11 mouse cellular contexts compared by ENCODE assay signal in the genomic region with DNA sequence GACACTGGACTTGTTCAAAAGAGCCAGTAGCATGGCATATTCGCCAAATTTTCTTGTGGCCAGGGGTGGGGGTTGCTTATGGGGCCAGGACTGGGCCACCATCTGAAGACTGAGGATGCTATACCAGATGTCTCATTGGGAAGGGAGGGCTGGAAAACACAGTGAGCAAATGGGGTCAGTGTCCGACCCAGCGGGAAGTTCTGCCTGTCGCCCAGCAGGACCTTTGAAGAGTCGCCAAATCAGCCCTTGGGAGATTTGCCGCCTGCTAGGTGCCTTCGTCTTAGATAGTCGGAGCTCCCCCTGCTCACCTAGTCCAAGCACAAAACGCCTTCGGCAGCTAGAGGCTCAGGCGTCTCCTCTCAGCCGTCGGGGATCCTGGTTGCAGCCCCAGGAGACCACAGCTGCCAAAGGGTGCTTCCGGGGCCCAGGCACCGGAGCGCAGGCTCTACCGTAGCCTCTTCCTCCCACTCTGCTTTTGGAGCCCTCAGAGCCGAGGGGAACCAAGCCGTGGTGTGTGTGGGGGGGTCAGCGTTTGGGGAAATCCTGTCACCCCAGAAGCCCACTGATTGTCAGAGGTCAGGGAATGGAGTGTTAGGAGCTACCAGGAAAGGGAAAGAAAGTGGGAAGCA. TPM values are rescaled to one million over a fixed set of nuclear protein-coding genes. Genes with fewer than 3 reads are reported as not detected.
A peak's percentile ranks its signal among the peaks of the same experiment; 100 is the strongest.
DNase-seq lines count a peak whose midpoint lies in the region; ATAC-seq and TF ChIP-seq lines count a peak whose summit lies in the region.
"Had no signal": no experiment of that assay in that cellular context is flagged by ENCODE, and none has a peak within 500 bp of the region (broad histone marks: within the 10 kb centered on the region; RNA-seq: fewer than 3 reads in every experiment).

No protein-coding gene starts in this region.

- no peak for DNase-seq in heart, postnatal 4 days
- DNase-seq in cerebellum, postnatal 14 days, result peak; percentile 69 to 82
- DNase-seq in ovary, postnatal 36 days (ENCODE audit: low spot score), result no peak
- DNase-seq in testis, postnatal 14 days (ENCODE audit: low spot score), result no peak
- no peak for DNase-seq in layer of hippocampus, postnatal 25 days (ENCODE audit: extremely low spot score in 1 of 2, low spot score in 1 of 2)

- peaks cover 8% of the 10 kb centered on the region; the same call in 1 of the 2 replicates for H3K36me3 ChIP-seq in heart, embryonic 14.5 days (ENCODE audit: control insufficient read depth, insufficient read depth, low read length)
- H3K36me3 ChIP-seq in E14TG2a.4 (ENCODE audit: insufficient read depth, low read length), result peaks cover 17% of the 10 kb centered on the region
- peaks cover 14% of the 10 kb centered on the region for H3K36me3 ChIP-seq in limb, embryonic 12.5 days

- H3K4me3 ChIP-seq in heart, embryonic 14.5 days (ENCODE audit: control insufficient read depth in 1 of 2, insufficient read depth in 1 of 2, low read depth in 1 of 2, low read length in 2 of 2), result peak overlapping the region in 1 of 2 experiments; percentile 46; a peak in 1 of 4 replicates
- H3K4me3 ChIP-seq in E14TG2a.4 (replicated peaks; ENCODE audit: low read length), result peak overlapping the region; percentile 75
- H3K4me3 ChIP-seq in limb, embryonic 12.5 days (replicated peaks), result no peak overlapping the region

- no peak overlapping the region for H3K9ac ChIP-seq in heart, embryonic 14.5 days (ENCODE audit: low read length)
- no peak overlapping the region; the same call in 1 of the 2 replicates for H3K9ac ChIP-seq in limb, embryonic 12.5 days (replicated peaks)

- peaks cover 84% of the 10 kb centered on the region for H3K27me3 ChIP-seq in heart, embryonic 14.5 days (ENCODE audit: control insufficient read depth, insufficient read depth, low read length)
- H3K27me3 ChIP-seq in E14TG2a.4 (ENCODE audit: insufficient read depth, low read length), result peaks cover 81% of the 10 kb centered on the region
- H3K27me3 ChIP-seq in limb, embryonic 12.5 days, result peaks cover 94% of the 10 kb centered on the region

- H3K27ac ChIP-seq in heart, embryonic 14.5 days (replicated peaks in 1 of 2; ENCODE audit: control insufficient read depth in 1 of 2, insufficient read depth in 1 of 2, low read depth in 2 of 2, low read length in 2 of 2), result no peak overlapping the region
- H3K27ac ChIP-seq in limb, embryonic 12.5 days, result no peak overlapping the region

- WGBS in heart, embryonic 14.5 days, result 3% methylated on average over 20 of the region's 20 CpGs
- WGBS in limb, embryonic 12.5 days, result 3% methylated on average over 20 of the region's 20 CpGs

- H3K9me3 ChIP-seq in heart, embryonic 14.5 days (ENCODE audit: control insufficient read depth, low read length), result no peaks in the 10 kb centered on the region
- no peaks in the 10 kb centered on the region for H3K9me3 ChIP-seq in E14TG2a.4 (ENCODE audit: low read length)
- no peaks in the 10 kb centered on the region for H3K9me3 ChIP-seq in limb, embryonic 12.5 days

- TF ChIP-seq CTCF in E14TG2a.4 (conservative IDR thresholded peaks at IDR 0.05; ENCODE audit: low read length), result no peak

- H3K4me2 ChIP-seq in heart, embryonic 14.5 days (ENCODE audit: low read length), result peak overlapping the region; percentile 84
- H3K4me2 ChIP-seq in limb, embryonic 12.5 days, result peak overlapping the region; percentile 81

- no peak for ATAC-seq in heart, embryonic 14.5 days (ENCODE audit: insufficient number of reproducible peaks, insufficient read depth, low FRiP score, low read depth)
- ATAC-seq in limb, embryonic 12.5 days (ENCODE audit: insufficient number of reproducible peaks, insufficient read depth, low FRiP score, low TSS enrichment, low read depth), result no peak

- peaks cover 11 to 21% of the 10 kb centered on the region in 2 experiments for H3K4me1 ChIP-seq in heart, embryonic 14.5 days (ENCODE audit: control insufficient read depth in 2 of 2, insufficient read depth in 2 of 2, low read length in 2 of 2)
- peaks cover 64% of the 10 kb centered on the region for H3K4me1 ChIP-seq in E14TG2a.4 (replicated peaks; ENCODE audit: low read depth, low read length)
- peaks cover 15% of the 10 kb centered on the region for H3K4me1 ChIP-seq in limb, embryonic 12.5 days (replicated peaks)

RNA-seq across cellular contexts. Expression of gene Grin2c, which starts 1.2 kb away (rescaled TPM):
- polyA plus RNA-seq in heart, embryonic 14.5 days (2014; fragmentation: Nextera tagmentation; extraction: Ambion mirVana), result 0.15 TPM in 1 of 2 replicates, not detected in the other
- under 1 TPM; 0.12 to 0.18 TPM for total RNA-seq in heart, postnatal 4 days (2021)
- polyA plus RNA-seq in limb, embryonic 12.5 days (2016; fragmentation: Nextera tagmentation; extraction: Ambion mirVana), result 0.09 and 0.21 TPM in 2 replicates
- total RNA-seq in layer of hippocampus, postnatal 25 days (2021), result 10 to 100 TPM; 47.3 to 47.4 TPM
- total RNA-seq: MEL had no signal
- polyA plus RNA-seq: gonadal fat pad, adult 2 months had no signal

RNA-seq across cellular contexts. Expression of gene Fdxr, which starts 11.0 kb away (rescaled TPM):
- polyA plus RNA-seq in heart, embryonic 14.5 days (2014; fragmentation: Nextera tagmentation; extraction: Ambion mirVana), result 9.3 and 9.4 TPM in 2 replicates
- total RNA-seq in heart, postnatal 4 days (2021), result 1 to 10 TPM; 7.5 to 9.5 TPM
- polyA plus RNA-seq in limb, embryonic 12.5 days (2016; fragmentation: Nextera tagmentation; extraction: Ambion mirVana), result 13.2 and 16.1 TPM in 2 replicates
- 10 to 100 TPM; 18.6 to 21.2 TPM for total RNA-seq in layer of hippocampus, postnatal 25 days (2021)

RNA-seq across cellular contexts. Expression of gene Fads6, which starts 31.6 kb away (rescaled TPM):
- polyA plus RNA-seq in heart, embryonic 14.5 days (2014; fragmentation: Nextera tagmentation; extraction: Ambion mirVana), result 0.94 and 1.2 TPM in 2 replicates
- 1 to 10 TPM in 1 of 2 experiments, under 1 TPM in 1; 0.86 to 1.4 TPM for total RNA-seq in heart, postnatal 4 days (2021)
- 0.10 and 0.15 TPM in 2 replicates for polyA plus RNA-seq in limb, embryonic 12.5 days (2016; fragmentation: Nextera tagmentation; extraction: Ambion mirVana)
- 10 to 100 TPM; 11.2 to 12.1 TPM for total RNA-seq in layer of hippocampus, postnatal 25 days (2021)

RNA-seq across cellular contexts. Expression of gene Otop2, which starts 41.1 kb away (rescaled TPM):
- polyA plus RNA-seq in heart, embryonic 14.5 days (2014; fragmentation: Nextera tagmentation; extraction: Ambion mirVana), result not detected in 2 replicates
- not detected for total RNA-seq in heart, postnatal 4 days (2021)
- polyA plus RNA-seq in limb, embryonic 12.5 days (2016; fragmentation: Nextera tagmentation; extraction: Ambion mirVana), result 0.56 TPM in 1 of 2 replicates, not detected in the other
- total RNA-seq in layer of hippocampus, postnatal 25 days (2021), result under 1 TPM in 1 of 2 experiments, not detected in 1; 0.15 TPM
- total RNA-seq: MEL had no signal
- polyA plus RNA-seq: gonadal fat pad, adult 2 months; liver, embryonic 16.5 days had no signal

RNA-seq across cellular contexts. Expression of gene Ush1g, which starts 56.0 kb away (rescaled TPM):
- 0.05 TPM in 1 of 2 replicates, not detected in the other for polyA plus RNA-seq in heart, embryonic 14.5 days (2014; fragmentation: Nextera tagmentation; extraction: Ambion mirVana)
- total RNA-seq in heart, postnatal 4 days (2021), result under 1 TPM; 0.09 to 0.12 TPM
- not detected in 2 replicates for polyA plus RNA-seq in limb, embryonic 12.5 days (2016; fragmentation: Nextera tagmentation; extraction: Ambion mirVana)
- total RNA-seq in layer of hippocampus, postnatal 25 days (2021), result under 1 TPM; 0.31 to 0.59 TPM
- total RNA-seq: MEL had no signal
- polyA plus RNA-seq: gonadal fat pad, adult 2 months had no signal

Comparison
In these comparisons a context has a peak if more than half of its experiments do, and no peak if none do; other contexts are left out.
1. DNase-seq: peak in cerebellum, postnatal 14 days (2 of 2); none in heart, postnatal 4 days (single experiment), ovary, postnatal 36 days (single experiment), testis, postnatal 14 days (single experiment) and layer of hippocampus, postnatal 25 days (0 of 2).
2. RNA of gene Grin2c, which starts 1.2 kb away (total RNA-seq): 47.3 to 47.4 TPM in layer of hippocampus, postnatal 25 days; 0.12 to 0.18 TPM in heart, postnatal 4 days; every median in the first group is over 10 times any median in the second.
3. RNA of gene Fads6, which starts 31.6 kb away (total RNA-seq): 11.2 to 12.1 TPM in layer of hippocampus, postnatal 25 days; 0.86 to 1.4 TPM in heart, postnatal 4 days; every median in the first group is over 4 times any median in the second.